Mouse (Mus musculus): ENCODE data around the gene Gm3727.
"Not testable (repeated sequence)": the region's sequence is repeated elsewhere in the genome, so short reads cannot be mapped to it uniquely, and the experiment has no call there.

Gene Gm3727

DNA sequence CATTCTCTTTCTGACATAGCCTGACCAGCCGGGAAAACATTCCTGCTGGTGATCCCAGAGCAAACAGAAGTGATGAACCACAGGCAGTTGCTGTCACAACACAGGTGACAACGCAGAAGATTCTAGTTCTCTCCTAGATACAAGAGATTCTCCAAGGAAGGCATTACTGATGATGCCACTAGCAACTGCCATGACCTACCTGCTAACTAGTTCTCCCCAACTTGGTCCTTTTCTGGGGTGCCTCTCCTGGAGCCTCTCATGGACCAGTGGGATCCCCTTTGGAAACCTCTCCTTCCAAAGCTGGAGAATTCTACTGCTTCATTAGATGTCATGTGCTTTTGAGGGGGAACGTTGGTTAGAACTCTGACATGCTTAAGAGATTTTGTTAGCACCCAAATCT lies at the start of gene Gm3727:
TSS of gene Gm3727 (minus strand) at position 101 of the 400 bp plus-strand sequence.
- not testable (repeated sequence) for DNase-seq (ENCODE audit: low read depth, low spot score)

DNA sequence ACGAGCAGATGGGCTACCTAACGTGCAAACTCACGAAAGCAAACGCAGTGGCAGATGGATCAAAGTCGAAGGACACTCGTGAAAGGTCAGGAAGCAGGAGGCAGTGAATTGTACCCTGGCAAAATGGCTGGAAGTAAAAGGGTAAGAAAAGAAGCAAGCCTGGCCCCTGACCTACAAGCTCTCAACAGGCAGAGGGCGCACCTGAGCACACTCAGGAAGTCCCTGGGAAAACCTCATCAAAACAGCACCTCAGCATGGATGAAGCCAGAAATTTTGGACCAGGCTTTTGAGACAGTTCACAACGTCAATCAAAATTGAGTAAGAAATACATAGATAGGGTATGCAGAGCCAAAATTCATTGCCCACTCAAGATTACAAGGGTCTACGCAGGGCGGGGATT lies 21.0 kb downstream of the Gm3727 start:
- not testable (repeated sequence) for DNase-seq (ENCODE audit: low read depth, low spot score)

Data from A20 (cell line).